Comparison of ENCODE assay signal across 8 mouse cellular contexts in genomic region chr11:23497335-23497717, GRCm38 (mm10). TPM values are rescaled to one million over a fixed set of nuclear protein-coding genes. Genes with fewer than 3 reads are reported as not detected.
DNase-seq lines count a peak whose midpoint lies in the region; ATAC-seq and TF ChIP-seq lines count a peak whose summit lies in the region.

No protein-coding gene starts in this region.

- peaks cover 4% of the 10 kb centered on the region; the same call in 1 of the 2 replicates for H3K4me1 ChIP-seq in spleen, adult 2 months (ENCODE audit: control insufficient read depth, insufficient read depth, insufficient read length)
- H3K4me1 ChIP-seq in intestine, embryonic 15.5 days (replicated peaks), result peaks cover 16% of the 10 kb centered on the region
- peaks cover 9% of the 10 kb centered on the region for H3K4me1 ChIP-seq in limb, embryonic 14.5 days (ENCODE audit: control insufficient read depth, insufficient read depth, low read length)
- H3K4me1 ChIP-seq in midbrain, embryonic 14.5 days (ENCODE audit: control insufficient read depth, insufficient read depth, low read length), result peaks cover 21% of the 10 kb centered on the region
- peaks cover 9% of the 10 kb centered on the region; the same call in 1 of the 2 replicates for H3K4me1 ChIP-seq in stomach, postnatal 0 days (replicated peaks; ENCODE audit: control insufficient read depth, insufficient read depth)

- H3K4me2 ChIP-seq in intestine, embryonic 15.5 days (replicated peaks), result peak overlapping the region; percentile 85
- peak overlapping the region; percentile 82 for H3K4me2 ChIP-seq in limb, embryonic 14.5 days (replicated peaks; ENCODE audit: low read depth, low read length, severe bottlenecking)
- H3K4me2 ChIP-seq in midbrain, embryonic 14.5 days (ENCODE audit: low read length), result peak overlapping the region; percentile 88
- H3K4me2 ChIP-seq in stomach, postnatal 0 days (replicated peaks; ENCODE audit: low read depth), result peak overlapping the region; percentile 70

- WGBS in spleen, adult 2 months, result under 1% methylated on average over 22 of the region's 22 CpGs
- WGBS in intestine, embryonic 15.5 days, result under 1% methylated on average over 22 of the region's 22 CpGs
- 0% methylated on average over 22 of the region's 22 CpGs for WGBS in limb, embryonic 14.5 days
- WGBS in midbrain, embryonic 14.5 days, result under 1% methylated on average over 22 of the region's 22 CpGs
- 0% methylated on average over 22 of the region's 22 CpGs for WGBS in stomach, postnatal 0 days

- H3K9ac ChIP-seq in intestine, embryonic 15.5 days, result peak overlapping the region; percentile 92
- peak overlapping the region; percentile 95 for H3K9ac ChIP-seq in limb, embryonic 14.5 days (ENCODE audit: low read depth, low read length, severe bottlenecking)
- H3K9ac ChIP-seq in midbrain, embryonic 14.5 days (replicated peaks; ENCODE audit: low read length), result peak overlapping the region; percentile 92
- peak overlapping the region; percentile 92 for H3K9ac ChIP-seq in stomach, postnatal 0 days (ENCODE audit: low read length)

- TF ChIP-seq EP300 in stomach, postnatal 0 days (optimal IDR thresholded peaks at IDR 0.05), result no peak

- H3K36me3 ChIP-seq in spleen, adult 2 months (ENCODE audit: control insufficient read depth, insufficient read depth, low read length), result peaks cover 11% of the 10 kb centered on the region
- peaks cover 14% of the 10 kb centered on the region for H3K36me3 ChIP-seq in intestine, embryonic 15.5 days
- H3K36me3 ChIP-seq in limb, embryonic 14.5 days (ENCODE audit: control insufficient read depth, insufficient read depth, low read length), result peaks cover 32% of the 10 kb centered on the region
- H3K36me3 ChIP-seq in midbrain, embryonic 14.5 days (ENCODE audit: control insufficient read depth, insufficient read depth, low read length), result peaks cover 30% of the 10 kb centered on the region
- peaks cover 6% of the 10 kb centered on the region for H3K36me3 ChIP-seq in stomach, postnatal 0 days (ENCODE audit: control insufficient read depth, insufficient read depth, low read length)

- TF ChIP-seq CTCF in spleen, adult 2 months (IDR thresholded peaks at IDR 0.05; ENCODE audit: extremely low read depth, insufficient read depth, insufficient read length, insufficient replicate concordance), result no peak
- TF ChIP-seq CTCF in stomach, postnatal 0 days (IDR thresholded peaks at IDR 0.05; ENCODE audit: low read depth), result no peak

- peak overlapping the region; percentile 72 for H3K4me3 ChIP-seq in spleen, adult 2 months (ENCODE audit: extremely low read depth, insufficient read depth, insufficient read length)
- peak overlapping the region; percentile 90 for H3K4me3 ChIP-seq in intestine, embryonic 15.5 days (replicated peaks)
- peak overlapping the region; percentile 87 for H3K4me3 ChIP-seq in limb, embryonic 14.5 days (replicated peaks; ENCODE audit: low read length)
- peak overlapping the region; percentile 83 for H3K4me3 ChIP-seq in midbrain, embryonic 14.5 days (replicated peaks; ENCODE audit: low read depth, low read length)
- peak overlapping the region; percentile 93 for H3K4me3 ChIP-seq in stomach, postnatal 0 days (ENCODE audit: low read depth, low read length)

- no peak for TF ChIP-seq POLR2A in spleen, adult 2 months (IDR thresholded peaks at IDR 0.05; ENCODE audit: low read depth, low read length)
- TF ChIP-seq POLR2A in limb, embryonic 14.5 days (IDR thresholded peaks at IDR 0.05; ENCODE audit: borderline replicate concordance, extremely low read depth, insufficient read depth, insufficient read length), result 0 out of 2 replicates have a peak, but pooled peaks have one; percentile 36

- no peaks in the 10 kb centered on the region for H3K9me3 ChIP-seq in intestine, embryonic 15.5 days
- H3K9me3 ChIP-seq in limb, embryonic 14.5 days (ENCODE audit: control insufficient read depth, low read length), result no peaks in the 10 kb centered on the region
- H3K9me3 ChIP-seq in midbrain, embryonic 14.5 days (ENCODE audit: control insufficient read depth, low read length), result no peaks in the 10 kb centered on the region
- H3K9me3 ChIP-seq in stomach, postnatal 0 days (ENCODE audit: control insufficient read depth, low read length), result no peaks in the 10 kb centered on the region

- 0 out of 2 replicates have a peak, but pooled peaks cover 1% of the 10 kb centered on the region for H3K27me3 ChIP-seq in spleen, adult 2 months (ENCODE audit: control insufficient read depth, insufficient read depth, low read length)
- no peaks in the 10 kb centered on the region for H3K27me3 ChIP-seq in intestine, embryonic 15.5 days (replicated peaks)
- no peaks in the 10 kb centered on the region for H3K27me3 ChIP-seq in limb, embryonic 14.5 days (ENCODE audit: control insufficient read depth, insufficient read depth, low read length)
- no peaks in the 10 kb centered on the region for H3K27me3 ChIP-seq in midbrain, embryonic 14.5 days (ENCODE audit: control insufficient read depth, insufficient read depth, low read length)
- no peaks in the 10 kb centered on the region for H3K27me3 ChIP-seq in stomach, postnatal 0 days (ENCODE audit: control insufficient read depth, insufficient read depth, low read length)

- ATAC-seq in frontal cortex, adult (ENCODE audit: low TSS enrichment), result peak; percentile 67
- peak; percentile 87 for ATAC-seq in intestine, embryonic 15.5 days
- ATAC-seq in limb, embryonic 14.5 days (ENCODE audit: low FRiP score, low read depth), result peak; percentile 79
- ATAC-seq in midbrain, embryonic 14.5 days (ENCODE audit: low FRiP score, low TSS enrichment), result peak; percentile 86
- peak; percentile 69 for ATAC-seq in stomach, postnatal 0 days (ENCODE audit: low FRiP score, low TSS enrichment)

- H3K27ac ChIP-seq in spleen, adult 2 months (ENCODE audit: insufficient read depth, low read length), result peak overlapping the region; percentile 80
- peak overlapping the region; percentile 96 for H3K27ac ChIP-seq in intestine, embryonic 15.5 days
- peak overlapping the region; percentile 95 for H3K27ac ChIP-seq in limb, embryonic 14.5 days (replicated peaks; ENCODE audit: low read depth, low read length)
- H3K27ac ChIP-seq in midbrain, embryonic 14.5 days (replicated peaks; ENCODE audit: low read depth, low read length), result peak overlapping the region; percentile 97
- peak overlapping the region; percentile 92 for H3K27ac ChIP-seq in stomach, postnatal 0 days (replicated peaks)

- peak; percentile 29 to 57 for DNase-seq in spleen, adult 2 months (ENCODE audit: low read depth in 1 of 2, low spot score in 2 of 2)
- no peak for DNase-seq in spleen, adult 12 weeks (ENCODE audit: low spot score)
- peak; percentile 56 for DNase-seq in c-Kit-positive CD71-positive TER-119-positive erythroid progenitor cells, embryonic 14.5 days (ENCODE audit: low spot score)
- DNase-seq in limb, embryonic 14.5 days (ENCODE audit: low spot score), result peak; percentile 72
- DNase-seq in midbrain, embryonic 14.5 days, result peak; percentile 91
- DNase-seq in stomach, postnatal 0 days (ENCODE audit: low spot score), result peak; percentile 69

RNA-seq across cellular contexts. Expression of gene Ahsa2, which starts 0.5 kb away (rescaled TPM):
- 6.1 and 7.5 TPM in 2 replicates for polyA plus RNA-seq in spleen, adult 2 months (2012; rRNA removed)
- polyA plus RNA-seq in intestine, embryonic 15.5 days (2015; fragmentation: Nextera tagmentation; extraction: Ambion mirVana), result 62.1 and 68.1 TPM in 2 replicates
- polyA plus RNA-seq in limb, embryonic 14.5 days (2012; rRNA removed), result 52.1 and 73.2 TPM in 2 replicates
- polyA plus RNA-seq in limb, embryonic 14.5 days (2014; fragmentation: Nextera tagmentation; extraction: Ambion mirVana), result 77.9 and 83.8 TPM in 2 replicates
- polyA plus RNA-seq in midbrain, embryonic 14.5 days (2014; fragmentation: Nextera tagmentation; extraction: Ambion mirVana), result 104 and 122 TPM in 2 replicates
- polyA plus RNA-seq in stomach, postnatal 0 days (2015; fragmentation: Nextera tagmentation; extraction: Ambion mirVana), result 18.4 and 19.7 TPM in 2 replicates

RNA-seq across cellular contexts. Expression of gene 1700093K21Rik, which starts 23.6 kb away (rescaled TPM):
- not detected in 2 replicates for polyA plus RNA-seq in spleen, adult 2 months (2012; rRNA removed)
- polyA plus RNA-seq in intestine, embryonic 15.5 days (2015; fragmentation: Nextera tagmentation; extraction: Ambion mirVana), result not detected in 2 replicates
- polyA plus RNA-seq in limb, embryonic 14.5 days (2012; rRNA removed), result 0.41 and 0.60 TPM in 2 replicates
- 0.26 TPM in 1 of 2 replicates, not detected in the other for polyA plus RNA-seq in limb, embryonic 14.5 days (2014; fragmentation: Nextera tagmentation; extraction: Ambion mirVana)
- 0.28 TPM in 1 of 2 replicates, not detected in the other for polyA plus RNA-seq in midbrain, embryonic 14.5 days (2014; fragmentation: Nextera tagmentation; extraction: Ambion mirVana)
- polyA plus RNA-seq in stomach, postnatal 0 days (2015; fragmentation: Nextera tagmentation; extraction: Ambion mirVana), result 0.28 TPM in 1 of 2 replicates, not detected in the other
